Comparison of ENCODE assay signal across 29 mouse cellular contexts in the genomic region with DNA sequence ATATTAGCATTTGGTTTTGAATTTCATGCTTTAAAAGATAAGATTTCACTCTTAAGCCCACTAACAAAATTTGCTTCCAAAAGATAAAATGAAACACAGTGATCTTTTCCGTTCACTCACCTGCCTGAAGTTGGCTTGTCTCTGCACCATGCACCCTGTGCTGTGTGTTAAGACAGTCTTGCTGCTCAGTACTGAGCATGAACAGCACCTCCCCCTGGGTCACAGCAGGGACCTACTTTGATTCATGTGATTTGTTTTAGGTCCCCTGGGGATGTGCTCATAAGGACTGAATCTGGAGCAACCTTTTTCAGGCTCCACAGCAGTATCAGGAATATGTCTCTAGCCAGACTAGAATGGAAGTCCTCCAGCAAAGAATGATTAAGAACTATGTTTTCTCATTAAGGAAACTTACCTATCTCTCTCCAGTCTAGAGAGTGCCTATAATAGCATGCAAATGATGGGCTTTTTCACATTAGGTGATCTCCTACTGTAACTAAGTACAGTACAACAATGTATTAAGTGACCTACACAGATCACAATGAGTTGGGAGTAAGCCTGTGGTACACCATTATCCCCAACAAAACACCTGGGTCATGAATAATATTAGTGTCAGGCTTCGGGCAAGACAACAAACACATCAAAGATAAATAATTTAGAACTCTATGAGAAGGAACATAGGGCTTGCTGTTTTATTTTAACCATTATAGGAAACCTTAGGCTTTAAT.
DNase-seq lines count a peak whose midpoint lies in the region; ATAC-seq and TF ChIP-seq lines count a peak whose summit lies in the region.
"Had no signal": no experiment of that assay in that cellular context is flagged by ENCODE, and none has a peak within 500 bp of the region (broad histone marks: within the 10 kb centered on the region; RNA-seq: fewer than 3 reads in every experiment).

No protein-coding gene starts in this region.

- H3K4me1 ChIP-seq in hindbrain, embryonic 11.5 days (replicated peaks; ENCODE audit: control insufficient read depth, insufficient read depth, low read length) = no peaks in the 10 kb centered on the region
- H3K4me1 ChIP-seq in hindbrain, embryonic 10.5 days (replicated peaks) = no peaks in the 10 kb centered on the region
- H3K4me1 ChIP-seq in midbrain, embryonic 15.5 days = no peaks in the 10 kb centered on the region
- H3K4me1 ChIP-seq in midbrain, embryonic 16.5 days (ENCODE audit: control insufficient read depth, insufficient read depth, low read length) = no peaks in the 10 kb centered on the region
- peaks cover 3% of the 10 kb centered on the region; the same call in 1 of the 2 replicates for H3K4me1 ChIP-seq in hindbrain, embryonic 14.5 days (replicated peaks; ENCODE audit: control insufficient read depth, insufficient read depth, low read length)
- no peaks in the 10 kb centered on the region for H3K4me1 ChIP-seq in kidney, embryonic 14.5 days (ENCODE audit: control insufficient read depth, insufficient read depth, low read length)
- H3K4me1 ChIP-seq: embryonic facial prominence, embryonic 10.5 days; embryonic facial prominence, embryonic 13.5 days; forebrain, embryonic 13.5 days; intestine, embryonic 15.5 days had no signal

- WGBS in hindbrain, embryonic 11.5 days = 73% methylated on average over 2 of the region's 2 CpGs
- 84% methylated on average over 2 of the region's 2 CpGs for WGBS in hindbrain, embryonic 10.5 days
- 75% methylated on average over 2 of the region's 2 CpGs for WGBS in midbrain, embryonic 15.5 days
- WGBS in midbrain, embryonic 16.5 days = 78% methylated on average over 2 of the region's 2 CpGs
- WGBS in hindbrain, embryonic 14.5 days = 60% methylated on average over 2 of the region's 2 CpGs
- 86% methylated on average over 2 of the region's 2 CpGs for WGBS in kidney, embryonic 14.5 days

- no peak for TF ChIP-seq CTCF in brain, embryonic 14.5 days (IDR thresholded peaks at IDR 0.05; ENCODE audit: borderline replicate concordance, extremely low read depth, insufficient read depth, insufficient read length)

- no peaks in the 10 kb centered on the region for H3K27me3 ChIP-seq in hindbrain, embryonic 11.5 days (ENCODE audit: control insufficient read depth, insufficient read depth, low read length)
- no peaks in the 10 kb centered on the region for H3K27me3 ChIP-seq in hindbrain, embryonic 10.5 days (ENCODE audit: insufficient read depth, poor library complexity, severe bottlenecking)
- no peaks in the 10 kb centered on the region for H3K27me3 ChIP-seq in midbrain, embryonic 15.5 days (replicated peaks)
- no peaks in the 10 kb centered on the region for H3K27me3 ChIP-seq in midbrain, embryonic 16.5 days (ENCODE audit: control insufficient read depth, insufficient read depth, low read depth, low read length)
- no peaks in the 10 kb centered on the region for H3K27me3 ChIP-seq in hindbrain, embryonic 14.5 days (ENCODE audit: control insufficient read depth, insufficient read depth, low read length)
- no peaks in the 10 kb centered on the region for H3K27me3 ChIP-seq in kidney, embryonic 14.5 days (ENCODE audit: control insufficient read depth, insufficient read depth, low read length)
- H3K27me3 ChIP-seq: CH12.LX; embryonic facial prominence, embryonic 13.5 days; forebrain, embryonic 13.5 days; intestine, embryonic 15.5 days; Patski had no signal

- H3K4me2 ChIP-seq in hindbrain, embryonic 11.5 days (replicated peaks; ENCODE audit: low read depth, low read length) = no peak overlapping the region
- no peak overlapping the region for H3K4me2 ChIP-seq in midbrain, embryonic 15.5 days
- H3K4me2 ChIP-seq in midbrain, embryonic 16.5 days (ENCODE audit: low read length) = no peak overlapping the region
- no peak overlapping the region for H3K4me2 ChIP-seq in hindbrain, embryonic 14.5 days (replicated peaks)
- no peak overlapping the region for H3K4me2 ChIP-seq in kidney, embryonic 14.5 days (replicated peaks; ENCODE audit: low read depth, low read length)
- H3K4me2 ChIP-seq: embryonic facial prominence, embryonic 13.5 days; forebrain, embryonic 13.5 days; heart, embryonic 11.5 days; intestine, embryonic 15.5 days had no signal

- peak; percentile 67 for ATAC-seq in hindbrain, embryonic 11.5 days (ENCODE audit: low FRiP score)
- peak; percentile 33; the same call in 1 of the 2 replicates for ATAC-seq in midbrain, embryonic 15.5 days (replicated peaks)
- no peak for ATAC-seq in midbrain, embryonic 16.5 days
- peak; percentile 60; the same call in 1 of the 2 replicates for ATAC-seq in hindbrain, embryonic 14.5 days (ENCODE audit: low FRiP score)
- ATAC-seq in kidney, embryonic 14.5 days (ENCODE audit: low FRiP score, low TSS enrichment) = no peak
- ATAC-seq: intestine, embryonic 15.5 days; Patski had no signal

- no peaks in the 10 kb centered on the region for H3K9me3 ChIP-seq in hindbrain, embryonic 11.5 days (ENCODE audit: control insufficient read depth, low read length)
- H3K9me3 ChIP-seq in hindbrain, embryonic 10.5 days = no peaks in the 10 kb centered on the region
- no peaks in the 10 kb centered on the region for H3K9me3 ChIP-seq in midbrain, embryonic 15.5 days
- no peaks in the 10 kb centered on the region for H3K9me3 ChIP-seq in midbrain, embryonic 16.5 days (replicated peaks; ENCODE audit: control insufficient read depth, low read length, poor library complexity, severe bottlenecking)
- no peaks in the 10 kb centered on the region for H3K9me3 ChIP-seq in hindbrain, embryonic 14.5 days (ENCODE audit: control insufficient read depth, low read length)
- no peaks in the 10 kb centered on the region for H3K9me3 ChIP-seq in kidney, embryonic 14.5 days (ENCODE audit: control insufficient read depth, low read length)
- H3K9me3 ChIP-seq: embryonic facial prominence, embryonic 10.5 days; embryonic facial prominence, embryonic 13.5 days; G1E; intestine, embryonic 15.5 days had no signal

- no peak overlapping the region for H3K9ac ChIP-seq in hindbrain, embryonic 11.5 days (ENCODE audit: low read depth, low read length)
- no peak overlapping the region for H3K9ac ChIP-seq in midbrain, embryonic 15.5 days
- no peak overlapping the region for H3K9ac ChIP-seq in midbrain, embryonic 16.5 days (ENCODE audit: low read depth, low read length)
- H3K9ac ChIP-seq in hindbrain, embryonic 14.5 days = no peak overlapping the region
- H3K9ac ChIP-seq in kidney, embryonic 14.5 days (ENCODE audit: low read depth, low read length) = no peak overlapping the region
- H3K9ac ChIP-seq: embryonic facial prominence, embryonic 13.5 days; forebrain, embryonic 13.5 days; forebrain, postnatal 0 days; intestine, embryonic 15.5 days had no signal

- TF ChIP-seq POLR2A in brain, embryonic 14.5 days (IDR thresholded peaks at IDR 0.05; ENCODE audit: borderline replicate concordance, extremely low read depth, insufficient read depth, insufficient read length, poor library complexity, severe bottlenecking) = no peak

- no peak for DNase-seq in hindbrain, embryonic 11.5 days (ENCODE audit: low spot score)
- no peak for DNase-seq in hindbrain, embryonic 10.5 days (ENCODE audit: low spot score)
- peak; percentile 6 for DNase-seq in brain, embryonic 14.5 days (ENCODE audit: low read depth)
- DNase-seq in hindbrain, embryonic 14.5 days (ENCODE audit: low spot score) = no peak
- no peak for DNase-seq in lung, postnatal 14 days
- DNase-seq: adrenal gland, postnatal 10 days; adrenal gland, postnatal 36 days; B cell, adult 2 months; cerebellum, adult 11 months; cerebellum, adult 2 months; cerebellum, postnatal 10 days; cerebellum, postnatal 36 days; embryo, embryonic 11 days; forebrain, postnatal 0 days; gastrocnemius, adult 2 months; gastrocnemius, postnatal 14 days; heart, adult 11 months had no signal

- H3K27ac ChIP-seq in hindbrain, embryonic 11.5 days (ENCODE audit: low read depth, low read length) = no peak overlapping the region
- no peak overlapping the region for H3K27ac ChIP-seq in hindbrain, embryonic 10.5 days
- H3K27ac ChIP-seq in midbrain, embryonic 15.5 days = no peak overlapping the region
- no peak overlapping the region for H3K27ac ChIP-seq in midbrain, embryonic 16.5 days (ENCODE audit: low read length)
- H3K27ac ChIP-seq in hindbrain, embryonic 14.5 days = no peak overlapping the region
- no peak overlapping the region for H3K27ac ChIP-seq in kidney, embryonic 14.5 days (ENCODE audit: low read depth, low read length)
- H3K27ac ChIP-seq: embryonic facial prominence, embryonic 10.5 days; embryonic facial prominence, embryonic 13.5 days; forebrain, embryonic 13.5 days; gastrocnemius, adult 2 months; intestine, embryonic 15.5 days had no signal

- no peaks in the 10 kb centered on the region for H3K36me3 ChIP-seq in hindbrain, embryonic 11.5 days (ENCODE audit: control insufficient read depth, insufficient read depth, low read length)
- H3K36me3 ChIP-seq in hindbrain, embryonic 10.5 days = no peaks in the 10 kb centered on the region
- H3K36me3 ChIP-seq in midbrain, embryonic 15.5 days (replicated peaks) = no peaks in the 10 kb centered on the region
- no peaks in the 10 kb centered on the region for H3K36me3 ChIP-seq in midbrain, embryonic 16.5 days (ENCODE audit: control insufficient read depth, insufficient read depth, low read length)
- no peaks in the 10 kb centered on the region for H3K36me3 ChIP-seq in hindbrain, embryonic 14.5 days (replicated peaks; ENCODE audit: control insufficient read depth, insufficient read depth)
- no peaks in the 10 kb centered on the region for H3K36me3 ChIP-seq in kidney, embryonic 14.5 days (ENCODE audit: control insufficient read depth, insufficient read depth, low read length)
- H3K36me3 ChIP-seq: embryonic facial prominence, embryonic 10.5 days; embryonic facial prominence, embryonic 13.5 days; G1E; intestine, embryonic 15.5 days had no signal

- no peak overlapping the region for H3K4me3 ChIP-seq in hindbrain, embryonic 11.5 days (ENCODE audit: low read depth, low read length)
- H3K4me3 ChIP-seq in hindbrain, embryonic 10.5 days = no peak overlapping the region
- no peak overlapping the region for H3K4me3 ChIP-seq in midbrain, embryonic 15.5 days
- H3K4me3 ChIP-seq in midbrain, embryonic 16.5 days (ENCODE audit: low read depth, low read length) = no peak overlapping the region
- no peak overlapping the region for H3K4me3 ChIP-seq in hindbrain, embryonic 14.5 days (replicated peaks; ENCODE audit: low read length)
- no peak overlapping the region for H3K4me3 ChIP-seq in kidney, embryonic 14.5 days (ENCODE audit: low read length)
- H3K4me3 ChIP-seq: embryonic facial prominence, embryonic 10.5 days; embryonic facial prominence, embryonic 13.5 days; erythroblast, embryonic 14.5 days; forebrain, embryonic 13.5 days; gastrocnemius, adult 2 months; intestine, embryonic 15.5 days had no signal

Comparison
In these comparisons a context has a peak if more than half of its experiments do, and no peak if none do; other contexts are left out.
1. ATAC-seq: peak in hindbrain, embryonic 11.5 days (single experiment), midbrain, embryonic 15.5 days (single experiment) and hindbrain, embryonic 14.5 days (single experiment); none in midbrain, embryonic 16.5 days (single experiment) and kidney, embryonic 14.5 days (single experiment).